Mouse (Mus musculus) stomach, postnatal 0 days (tissue): Measurements from ENCODE around the gene Glp1r. TPM values are rescaled to one million over a fixed set of nuclear protein-coding genes. Genes with fewer than 3 reads are reported as not detected.

Experiments
- ATAC-seq: fragments of 200-750 bp; cut with Nextera tagmentation; 2 replicates; pipeline ENCODE4 v1.8.0; 2017; ENCODE audit not compliant: low FRiP score, low TSS enrichment
- DNase-seq: peaks from one replicate; pipeline ENCODE4 v3.0.0-alpha.2; 2016; ENCODE audit warnings: low spot score
- H3K27ac ChIP-seq: fragments of 300-500 bp; sonication (generic); replicated peaks from 2 replicates; pipeline ENCODE4 v1.5.1; 2014; ENCODE audit warnings: mild to moderate bottlenecking, control low read depth
- H3K27me3 ChIP-seq: fragments of 300-500 bp; sonication (generic); 2 replicates; pipeline ENCODE4 v1.6.1; 2014; ENCODE audit warnings: low read length; ENCODE audit not compliant: control insufficient read depth, insufficient read depth
- H3K36me3 ChIP-seq: fragments of 300-500 bp; sonication (generic); 2 replicates; pipeline ENCODE4 v1.6.1; 2014; ENCODE audit warnings: low read length, mixed read lengths; ENCODE audit not compliant: control insufficient read depth, insufficient read depth
- H3K4me1 ChIP-seq: fragments of 300-500 bp; sonication (generic); replicated peaks from 2 replicates; pipeline ENCODE4 v1.6.1; 2014; ENCODE audit warnings: antibody characterized with exemption; ENCODE audit not compliant: control insufficient read depth, insufficient read depth
- H3K4me2 ChIP-seq: fragments of 300-500 bp; sonication (generic); replicated peaks from 2 replicates; pipeline ENCODE4 v1.6.1; 2014; ENCODE audit warnings: low read depth, mild to moderate bottlenecking, control low read depth, moderate library complexity
- H3K4me3 ChIP-seq: fragments of 300-500 bp; sonication (generic); 2 replicates; pipeline ENCODE4 v1.5.1; 2014; ENCODE audit warnings: low read depth, low read length, control low read depth
- H3K9ac ChIP-seq: fragments of 300-500 bp; sonication (generic); 2 replicates; pipeline ENCODE4 v1.6.1; 2014; ENCODE audit warnings: mild to moderate bottlenecking, low read length, control low read depth, mixed read lengths
- H3K9me3 ChIP-seq: fragments of 300-500 bp; sonication (generic); 2 replicates; pipeline ENCODE4 v1.6.1; 2016; ENCODE audit warnings: low read length; ENCODE audit not compliant: control insufficient read depth
- CTCF ChIP-seq: IDR thresholded peaks from 2 replicates; pipeline ENCODE4 v1.5.1; 2016; ENCODE audit warnings: antibody characterized with exemption, low read depth, mild to moderate bottlenecking, moderate library complexity
- EP300 ChIP-seq: optimal IDR thresholded peaks from 2 replicates; pipeline ENCODE3; 2016; ENCODE audit warnings: antibody characterized with exemption
- WGBS: fragments of 180-500 bp; shearing (Covaris S2); extraction: QIAGEN DNeasy Blood & Tissue Kit; methylation state at CpG from one replicate; pipeline ENCODE4 v1.1.7; 2014; 5-methylcytosine and 5-hydroxymethylcytosine counted together
- polyA plus RNA-seq: library from polyadenylated mRNA; unstranded; fragments of >200 nt; fragmentation: Nextera tagmentation; extraction: Ambion mirVana; gene quantifications from 2 replicates; pipeline ENCODE4 v1.2.1, GENCODE M21; 2015

The Glp1r gene
- polyA plus RNA-seq, 1 experiment from 2014 or later = 0.18 TPM

- WGBS = 23% methylated on average over 4 of the region's 4 CpGs
- no peak overlapping the region for H3K27ac ChIP-seq
- TF ChIP-seq CTCF (no peak), EP300 (no peak)
- no peak overlapping the region for H3K4me2 ChIP-seq
- no peaks in the 10 kb centered on the region for H3K9me3 ChIP-seq
- DNase-seq = no peak
- ATAC-seq = no peak
- no peaks in the 10 kb centered on the region for H3K4me1 ChIP-seq
- no peaks in the 10 kb centered on the region for H3K36me3 ChIP-seq
- no peaks in the 10 kb centered on the region for H3K27me3 ChIP-seq
- no peak overlapping the region for H3K9ac ChIP-seq
- H3K4me3 ChIP-seq = no peak overlapping the region
Observed at GRCm38 (mm10) chr17:30969983-30970382, 68.4 kb downstream of the Glp1r start.

- Histone ChIP-seq H3K9me3 (no peaks in the 10 kb centered on the region), H3K9ac (no peak overlapping the region), H3K4me2 (no peak overlapping the region), H3K4me3 (no peak overlapping the region), H3K36me3 (no peaks in the 10 kb centered on the region), H3K27me3 (no peaks in the 10 kb centered on the region), H3K27ac (no peak overlapping the region), H3K4me1 (no peaks in the 10 kb centered on the region)
- 80% methylated on average over 7 of the region's 7 CpGs for WGBS
- TF ChIP-seq EP300 = no peak
- no peak for TF ChIP-seq CTCF
- DNase-seq (no peak), ATAC-seq (no peak)
Observed at GRCm38 (mm10) chr17:30971877-30972276, 70.3 kb downstream of the Glp1r start.

GRCm38 (mm10) chr17:30973332-30973731 lies 71.7 kb downstream of the Glp1r start:
- Histone ChIP-seq H3K4me1 (no peaks in the 10 kb centered on the region), H3K4me3 (no peak overlapping the region), H3K36me3 (no peaks in the 10 kb centered on the region), H3K4me2 (no peak overlapping the region), H3K27me3 (no peaks in the 10 kb centered on the region), H3K9me3 (no peaks in the 10 kb centered on the region), H3K27ac (no peak overlapping the region), H3K9ac (no peak overlapping the region)
- WGBS = 42% methylated on average over 6 of the region's 6 CpGs
- ATAC-seq = peak; percentile 58
- DNase-seq = no peak
- TF ChIP-seq CTCF (no peak), EP300 (no peak)

- no peak overlapping the region for H3K27ac ChIP-seq
- no peak for ATAC-seq
- H3K4me2 ChIP-seq = no peak overlapping the region
- H3K4me1 ChIP-seq = no peaks in the 10 kb centered on the region
- H3K27me3 ChIP-seq = no peaks in the 10 kb centered on the region
- no peak for DNase-seq
- TF ChIP-seq EP300 = no peak
- no peak for TF ChIP-seq CTCF
- no peaks in the 10 kb centered on the region for H3K9me3 ChIP-seq
- WGBS = 58% methylated on average over 2 of the region's 2 CpGs
- no peak overlapping the region for H3K4me3 ChIP-seq
- H3K9ac ChIP-seq = no peak overlapping the region
- H3K36me3 ChIP-seq = no peaks in the 10 kb centered on the region
Observed at GRCm38 (mm10) chr17:30977290-30977689, 75.7 kb downstream of the Glp1r start.

GRCm38 (mm10) chr17:30978556-30978955 lies 76.9 kb downstream of the Glp1r start:
- no peak for DNase-seq
- no peak for TF ChIP-seq CTCF
- TF ChIP-seq EP300 = no peak
- ATAC-seq = no peak

GRCm38 (mm10) chr17:30983521-30983920 lies 81.9 kb downstream of the Glp1r start:
- DNase-seq = no peak

More at GRCm38 (mm10) chr17:30978556-30978955, 76.9 kb downstream of the Glp1r start:
- Histone ChIP-seq H3K27me3 (no peaks in the 10 kb centered on the region), H3K9me3 (no peaks in the 10 kb centered on the region), H3K4me1 (no peaks in the 10 kb centered on the region), H3K4me2 (no peak overlapping the region), H3K9ac (no peak overlapping the region), H3K27ac (no peak overlapping the region), H3K36me3 (no peaks in the 10 kb centered on the region), H3K4me3 (no peak overlapping the region)
- WGBS = 64% methylated on average over 10 of the region's 10 CpGs

More at GRCm38 (mm10) chr17:30983521-30983920, 81.9 kb downstream of the Glp1r start:
- Histone ChIP-seq H3K9ac (no peak overlapping the region), H3K4me2 (no peak overlapping the region), H3K4me3 (no peak overlapping the region), H3K36me3 (no peaks in the 10 kb centered on the region), H3K4me1 (no peaks in the 10 kb centered on the region), H3K27me3 (no peaks in the 10 kb centered on the region), H3K27ac (no peak overlapping the region), H3K9me3 (no peaks in the 10 kb centered on the region)
- ATAC-seq = no peak
- TF ChIP-seq CTCF = no peak
- no peak for TF ChIP-seq EP300
- 52% methylated on average over 4 of the region's 4 CpGs for whole genome bisulfite sequencing
